Mouse (Mus musculus): ENCODE results near the gene Fam183b.
"Not testable (repeated sequence)": the region's sequence is repeated elsewhere in the genome, so short reads cannot be mapped to it uniquely, and the experiment has no call there.

The Fam183b gene

GRCm38 (mm10) chr11:58782480-58783089, 19.2 kb downstream of the Fam183b start, which contains the start of gene Olfr314:
Gene Olfr314 (plus strand): TSS chr11:58782952.
- no peak for ATAC-seq (ENCODE audit: insufficient number of reproducible peaks, low FRiP score, low TSS enrichment)

GRCm38 (mm10) chr11:58772888-58773287, 28.9 kb downstream of the Fam183b start, which contains the start of gene Olfr315:
Gene Olfr315 (plus strand): TSS chr11:58773188.
- ATAC-seq (ENCODE audit: insufficient number of reproducible peaks, low FRiP score, low TSS enrichment): no peak

DNA sequence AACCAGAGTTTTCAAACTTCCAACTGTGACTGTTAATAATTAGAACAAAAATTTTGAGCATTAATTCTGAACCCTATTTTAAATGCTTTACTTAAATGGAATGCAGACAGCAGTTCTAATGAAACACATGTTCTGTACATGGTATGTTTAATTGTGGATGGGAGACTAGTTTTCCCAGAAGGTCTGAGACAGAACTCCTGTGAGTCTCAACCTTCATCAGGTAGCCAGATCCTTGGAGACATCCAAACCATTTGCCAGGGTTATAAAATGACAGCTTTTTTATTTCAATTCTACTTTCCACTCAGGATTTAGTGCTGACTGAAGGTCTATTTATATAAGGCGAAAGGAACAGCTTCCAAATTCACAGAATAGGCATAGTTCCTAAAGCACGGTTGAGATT, 49.3 kb downstream of the Fam183b start, which contains the start of gene Olfr316:
Olfr316 (plus strand) TSS at position 301 of the 400 bp plus-strand sequence.
- no peak for ATAC-seq (ENCODE audit: insufficient number of reproducible peaks, low FRiP score, low TSS enrichment)

GRCm38 (mm10) chr11:58751096-58751495, 50.7 kb downstream of the Fam183b start:
- not testable (repeated sequence) for ATAC-seq (ENCODE audit: insufficient number of reproducible peaks, low FRiP score, low TSS enrichment)
